Mouse (Mus musculus) left cerebral cortex, adult 9 months (tissue): ENCODE measurements around the gene Rnh1.

Experiments used
- DNase-seq, 2 experiments: peaks; one replicate each; pipeline ENCODE4 v3.0.0; 2022; ENCODE audit warnings: low spot score in 2 of 2

The Rnh1 gene

GRCm38 (mm10) chr7:141172116-141173006 is at the start of gene Rnh1:
TSS of gene Rnh1 (minus strand) at chr7:141172857.
- peak; percentile 87 to 94 for DNase-seq

- no peak for DNase-seq
These were observed 49.4 kb upstream of the Rnh1 start for GRCm38 (mm10) chr7:141222126-141222467.

- peak; percentile 90 to 96 for DNase-seq
These were observed 48.8 kb upstream of the Rnh1 start for GRCm38 (mm10) chr7:141221249-141222125.

- DNase-seq: no peak
These were observed 47.7 kb upstream of the Rnh1 start for GRCm38 (mm10) chr7:141220377-141220776.

- no peak for DNase-seq
These were observed 47.0 kb upstream of the Rnh1 start for GRCm38 (mm10) chr7:141219558-141220099.

GRCm38 (mm10) chr7:141218557-141219133 is 46.0 kb upstream of the Rnh1 start:
- DNase-seq: no peak

- DNase-seq: no peak
These were observed 45.5 kb upstream of the Rnh1 start for GRCm38 (mm10) chr7:141218141-141218540.

GRCm38 (mm10) chr7:141217343-141218013 is 44.8 kb upstream of the Rnh1 start:
- DNase-seq: no peak

GRCm38 (mm10) chr7:141216894-141217293 is 44.2 kb upstream of the Rnh1 start:
- DNase-seq: no peak

GRCm38 (mm10) chr7:141215880-141216733 is 43.5 kb upstream of the Rnh1 start:
- no peak for DNase-seq

GRCm38 (mm10) chr7:141215101-141215879 is 42.6 kb upstream of the Rnh1 start, which contains the start of gene Rassf7:
TSS of gene Rassf7 (plus strand) at chr7:141215860.
- peak in 1 of 2 experiments; percentile 77 for DNase-seq

GRCm38 (mm10) chr7:141214310-141214709 is 41.7 kb upstream of the Rnh1 start:
- DNase-seq: no peak

- DNase-seq: no peak
These were observed 41.1 kb upstream of the Rnh1 start, which contains the start of gene Lmntd2 for GRCm38 (mm10) chr7:141213605-141214235. TSS of gene Lmntd2 (minus strand) at chr7:141214080.

- no peak for DNase-seq
These were observed 40.5 kb upstream of the Rnh1 start for GRCm38 (mm10) chr7:141213133-141213532.

GRCm38 (mm10) chr7:141210606-141211131 is 38.0 kb upstream of the Rnh1 start:
- no peak for DNase-seq

- DNase-seq: no peak
These were observed 37.5 kb upstream of the Rnh1 start for GRCm38 (mm10) chr7:141210137-141210536.

GRCm38 (mm10) chr7:141209526-141209925 is 36.9 kb upstream of the Rnh1 start:
- no peak for DNase-seq

GRCm38 (mm10) chr7:141206182-141206937 is 33.7 kb upstream of the Rnh1 start:
- DNase-seq: no peak
